Mouse (Mus musculus) heart, postnatal 0 days (tissue): ENCODE data around the gene Fat3.

Source experiments
- CTCF ChIP-seq: IDR thresholded peaks from 2 replicates; pipeline ENCODE4 v1.5.1; 2016; ENCODE audit warnings: antibody characterized with exemption, control low read depth, low read depth
- EP300 ChIP-seq: IDR thresholded peaks from 2 replicates; pipeline ENCODE4 v1.6.1; 2016; ENCODE audit warnings: antibody characterized with exemption, low read depth

GRCm38 (mm10) chr9:16216235-16216634 is 284.9 kb downstream of the Fat3 start:
- TF ChIP-seq CTCF (no peak), EP300 (no peak)
